Mouse (Mus musculus): ENCODE measurements around the gene Nprl3. TPM values are rescaled to one million over a fixed set of nuclear protein-coding genes. Genes with fewer than 3 reads are reported as not detected.

Gene Nprl3
- polyA plus RNA-seq, 1 experiment from 2014 or later: 47.8 TPM

Other genes starting within 250 kb of the Nprl3 start
- 0.05 TPM in 1 of 2 replicates, not detected in the other for gene Il9r, start 67.4 kb downstream of the Nprl3 start, polyA plus RNA-seq (2016; fragmentation: Nextera tagmentation; extraction: Ambion mirVana)
- gene Snrnp25, start 62.3 kb downstream of the Nprl3 start, polyA plus RNA-seq (2016; fragmentation: Nextera tagmentation; extraction: Ambion mirVana): 102 and 106 TPM in 2 replicates
- gene Rhbdf1, start 45.4 kb downstream of the Nprl3 start, polyA plus RNA-seq (2016; fragmentation: Nextera tagmentation; extraction: Ambion mirVana): 32.2 and 33.1 TPM in 2 replicates
- gene Mpg, start 41.2 kb downstream of the Nprl3 start, polyA plus RNA-seq (2016; fragmentation: Nextera tagmentation; extraction: Ambion mirVana): 31.3 and 33.2 TPM in 2 replicates
- gene Hba-x, start 8.7 kb upstream of the Nprl3 start, polyA plus RNA-seq (2016; fragmentation: Nextera tagmentation; extraction: Ambion mirVana): 2,457 and 2,745 TPM in 2 replicates
- 1,672 and 2,000 TPM in 2 replicates for gene Hba-a1, start 15.8 kb upstream of the Nprl3 start, polyA plus RNA-seq (2016; fragmentation: Nextera tagmentation; extraction: Ambion mirVana)
- 3.9 and 6.1 TPM in 2 replicates for gene Hbq1b, start 19.3 kb upstream of the Nprl3 start, polyA plus RNA-seq (2016; fragmentation: Nextera tagmentation; extraction: Ambion mirVana)
- 3,087 and 3,755 TPM in 2 replicates for gene Hba-a2, start 28.8 kb upstream of the Nprl3 start, polyA plus RNA-seq (2016; fragmentation: Nextera tagmentation; extraction: Ambion mirVana)
- not detected in 2 replicates for gene Hbq1a, start 32.4 kb upstream of the Nprl3 start, polyA plus RNA-seq (2016; fragmentation: Nextera tagmentation; extraction: Ambion mirVana)
- 28.3 and 29.6 TPM in 2 replicates for gene Sh3pxd2b, start 80.1 kb upstream of the Nprl3 start, polyA plus RNA-seq (2016; fragmentation: Nextera tagmentation; extraction: Ambion mirVana)
- gene Ubtd2, start 187.7 kb upstream of the Nprl3 start, polyA plus RNA-seq (2016; fragmentation: Nextera tagmentation; extraction: Ambion mirVana): 75.2 and 84.0 TPM in 2 replicates

Data from embryonic facial prominence, embryonic 10.5 days (tissue).